Mouse (Mus musculus): ENCODE data around the gene Car4.

DNA sequence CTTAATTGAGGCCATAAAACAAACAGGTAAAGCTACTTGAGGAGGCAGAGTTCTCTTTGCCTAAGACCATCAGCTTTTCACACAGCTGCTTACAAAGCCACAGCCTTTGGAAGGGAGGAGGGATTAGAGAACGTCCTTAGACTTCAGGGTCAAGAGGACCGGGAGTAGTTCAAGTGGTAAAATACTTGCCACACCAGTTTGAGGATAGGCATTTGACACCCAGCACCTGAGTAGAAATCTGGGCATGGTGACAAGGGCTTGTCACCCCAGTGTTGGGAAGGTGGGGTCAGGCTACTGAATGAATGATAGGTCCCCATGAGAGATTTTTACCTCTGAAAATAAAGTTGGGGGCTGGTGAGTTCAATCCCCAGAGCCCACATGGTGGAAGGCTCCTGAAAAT, 5.0 kb upstream of the Car4 start:
- no peak for TF ChIP-seq CTCF (IDR thresholded peaks at IDR 0.05; ENCODE audit: low read depth)
- TF ChIP-seq EP300 (IDR thresholded peaks at IDR 0.05; ENCODE audit: low read depth), result no peak
